Mouse (Mus musculus): ENCODE measurements around the gene Atf6.

DNA sequence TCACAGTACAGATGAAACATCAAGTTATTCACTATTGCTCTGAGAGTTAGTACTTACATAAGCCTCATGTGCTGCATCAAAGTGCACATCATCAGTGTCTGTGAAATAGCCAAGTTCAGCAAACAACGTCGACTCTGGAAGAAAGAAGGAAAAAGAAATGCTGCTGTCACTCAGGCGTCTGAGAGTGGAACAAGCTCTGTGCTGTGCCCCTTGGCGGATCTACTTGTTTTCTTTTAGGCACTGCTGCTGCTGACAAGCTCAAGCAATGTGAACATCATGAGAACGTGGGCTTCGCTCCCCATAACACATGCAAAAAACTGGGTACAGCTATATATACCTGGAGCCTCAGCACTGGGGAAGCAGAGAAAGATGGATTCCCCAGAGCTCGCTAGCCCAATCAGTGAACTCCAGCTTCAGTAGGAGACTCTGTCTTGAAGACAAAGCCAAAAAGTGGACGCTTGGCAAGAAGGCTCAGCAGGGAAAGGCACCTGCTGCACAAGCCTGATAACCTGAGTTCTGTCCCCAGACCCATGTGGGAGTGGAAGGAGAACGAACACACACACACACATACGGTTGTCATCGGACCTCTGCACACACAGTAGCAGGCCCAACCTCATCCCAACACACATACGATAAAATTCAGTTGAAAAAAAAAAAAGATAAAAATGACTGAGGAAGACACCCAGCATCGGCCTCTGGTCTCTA is 12.4 kb downstream of the Atf6 start:
- TF ChIP-seq CTCF (IDR thresholded peaks at IDR 0.05; ENCODE audit: low read depth, low read length), result no peak
- TF ChIP-seq POLR2A (IDR thresholded peaks at IDR 0.05; ENCODE audit: borderline replicate concordance, low read depth, low read length), result no peak
